Mouse (Mus musculus): ENCODE data around the gene Camta1. TPM values are rescaled to one million over a fixed set of nuclear protein-coding genes. Genes with fewer than 3 reads are reported as not detected.

Gene Camta1
- polyA plus RNA-seq, 1 experiment: 13.4 TPM

- H3K4me1 ChIP-seq: peaks cover 7% of the 10 kb centered on the region; the same call in 1 of the 2 replicates
- no peaks in the 10 kb centered on the region for H3K36me3 ChIP-seq (replicated peaks; ENCODE audit: low read length)
- H3K27me3 ChIP-seq (replicated peaks): peaks cover 2% of the 10 kb centered on the region
- peak overlapping the region; percentile 26 for H3K4me3 ChIP-seq (replicated peaks)
- H3K9me3 ChIP-seq: no peaks in the 10 kb centered on the region
- TF ChIP-seq FLI1 (IDR thresholded peaks at IDR 0.05; ENCODE audit: low read length) (no peak), GATA1 (IDR thresholded peaks at IDR 0.05; ENCODE audit: borderline replicate concordance, low read length) (no peak)
Measured at GRCm38 (mm10) chr4:151709269-151709668, 152.4 kb downstream of the Camta1 start.

GRCm38 (mm10) chr4:151703069-151703735 lies 158.5 kb downstream of the Camta1 start:
- Histone ChIP-seq H3K36me3 (replicated peaks; ENCODE audit: low read length) (no peaks in the 10 kb centered on the region), H3K9me3 (peaks cover 48% of the 10 kb centered on the region), H3K4me1 (no peaks in the 10 kb centered on the region), H3K27me3 (replicated peaks) (no peaks in the 10 kb centered on the region), H3K4me3 (replicated peaks) (no peak overlapping the region)
- TF ChIP-seq FLI1 (IDR thresholded peaks at IDR 0.05; ENCODE audit: low read length): no peak
- no peak for TF ChIP-seq GATA1 (IDR thresholded peaks at IDR 0.05; ENCODE audit: borderline replicate concordance, low read length)

- TF ChIP-seq FLI1 (IDR thresholded peaks at IDR 0.05; ENCODE audit: low read length) (no peak), GATA1 (IDR thresholded peaks at IDR 0.05; ENCODE audit: borderline replicate concordance, low read length) (no peak)
- Histone ChIP-seq H3K4me1 (no peaks in the 10 kb centered on the region), H3K36me3 (replicated peaks; ENCODE audit: low read length) (no peaks in the 10 kb centered on the region), H3K4me3 (replicated peaks) (no peak overlapping the region), H3K9me3 (peaks cover 55% of the 10 kb centered on the region), H3K27me3 (replicated peaks) (no peaks in the 10 kb centered on the region)
Measured at GRCm38 (mm10) chr4:151702463-151702862, 159.2 kb downstream of the Camta1 start.

- H3K4me3 ChIP-seq (replicated peaks): no peak overlapping the region
- no peak for TF ChIP-seq GATA1 (IDR thresholded peaks at IDR 0.05; ENCODE audit: borderline replicate concordance, low read length)
- no peak for TF ChIP-seq FLI1 (IDR thresholded peaks at IDR 0.05; ENCODE audit: low read length)
- no peaks in the 10 kb centered on the region for H3K36me3 ChIP-seq (replicated peaks; ENCODE audit: low read length)
- no peaks in the 10 kb centered on the region for H3K27me3 ChIP-seq (replicated peaks)
- peaks cover 62% of the 10 kb centered on the region for H3K9me3 ChIP-seq
- H3K4me1 ChIP-seq: no peaks in the 10 kb centered on the region
Measured at GRCm38 (mm10) chr4:151695984-151696383, 165.7 kb downstream of the Camta1 start.

GRCm38 (mm10) chr4:151694531-151694930 lies 167.1 kb downstream of the Camta1 start:
- Histone ChIP-seq H3K4me3 (replicated peaks) (no peak overlapping the region), H3K36me3 (replicated peaks; ENCODE audit: low read length) (no peaks in the 10 kb centered on the region), H3K27me3 (replicated peaks) (no peaks in the 10 kb centered on the region), H3K9me3 (peaks cover 47% of the 10 kb centered on the region), H3K4me1 (no peaks in the 10 kb centered on the region)
- TF ChIP-seq GATA1 (IDR thresholded peaks at IDR 0.05; ENCODE audit: borderline replicate concordance, low read length) (no peak), FLI1 (IDR thresholded peaks at IDR 0.05; ENCODE audit: low read length) (no peak)

- H3K9me3 ChIP-seq: peaks cover 42% of the 10 kb centered on the region
- H3K4me1 ChIP-seq: no peaks in the 10 kb centered on the region
Measured at GRCm38 (mm10) chr4:151694047-151694446, 167.6 kb downstream of the Camta1 start.

GRCm38 (mm10) chr4:151690041-151690440 lies 171.6 kb downstream of the Camta1 start:
- Histone ChIP-seq H3K4me1 (no peaks in the 10 kb centered on the region), H3K9me3 (peaks cover 27% of the 10 kb centered on the region), H3K4me3 (replicated peaks) (no peak overlapping the region), H3K27me3 (replicated peaks) (no peaks in the 10 kb centered on the region), H3K36me3 (replicated peaks; ENCODE audit: low read length) (no peaks in the 10 kb centered on the region)
- TF ChIP-seq FLI1 (IDR thresholded peaks at IDR 0.05; ENCODE audit: low read length) (no peak), GATA1 (IDR thresholded peaks at IDR 0.05; ENCODE audit: borderline replicate concordance, low read length) (no peak)

More at GRCm38 (mm10) chr4:151694047-151694446, 167.6 kb downstream of the Camta1 start:
- Histone ChIP-seq H3K4me3 (replicated peaks) (no peak overlapping the region), H3K27me3 (replicated peaks) (no peaks in the 10 kb centered on the region), H3K36me3 (replicated peaks; ENCODE audit: low read length) (no peaks in the 10 kb centered on the region)
- no peak for TF ChIP-seq GATA1 (IDR thresholded peaks at IDR 0.05; ENCODE audit: borderline replicate concordance, low read length)

GRCm38 (mm10) chr4:151688206-151688605 lies 173.5 kb downstream of the Camta1 start:
- H3K4me3 ChIP-seq (replicated peaks): no peak overlapping the region
- H3K36me3 ChIP-seq (replicated peaks; ENCODE audit: low read length): no peaks in the 10 kb centered on the region
- H3K27me3 ChIP-seq (replicated peaks): no peaks in the 10 kb centered on the region
- TF ChIP-seq FLI1 (IDR thresholded peaks at IDR 0.05; ENCODE audit: low read length): no peak
- no peak for TF ChIP-seq GATA1 (IDR thresholded peaks at IDR 0.05; ENCODE audit: borderline replicate concordance, low read length)
- peaks cover 25% of the 10 kb centered on the region for H3K9me3 ChIP-seq
- no peaks in the 10 kb centered on the region for H3K4me1 ChIP-seq

GRCm38 (mm10) chr4:151684596-151684995 lies 177.1 kb downstream of the Camta1 start:
- no peak for TF ChIP-seq GATA1 (IDR thresholded peaks at IDR 0.05; ENCODE audit: borderline replicate concordance, low read length)
- TF ChIP-seq FLI1 (IDR thresholded peaks at IDR 0.05; ENCODE audit: low read length): no peak
- no peaks in the 10 kb centered on the region for H3K4me1 ChIP-seq
- no peaks in the 10 kb centered on the region for H3K27me3 ChIP-seq (replicated peaks)
- H3K36me3 ChIP-seq (replicated peaks; ENCODE audit: low read length): no peaks in the 10 kb centered on the region
- no peak overlapping the region for H3K4me3 ChIP-seq (replicated peaks)
- H3K9me3 ChIP-seq: peaks cover 47% of the 10 kb centered on the region

- TF ChIP-seq GATA1 (IDR thresholded peaks at IDR 0.05; ENCODE audit: borderline replicate concordance, low read length) (no peak), FLI1 (IDR thresholded peaks at IDR 0.05; ENCODE audit: low read length) (no peak)
- no peaks in the 10 kb centered on the region for H3K4me1 ChIP-seq
- H3K36me3 ChIP-seq (replicated peaks; ENCODE audit: low read length): no peaks in the 10 kb centered on the region
- no peak overlapping the region for H3K4me3 ChIP-seq (replicated peaks)
- H3K27me3 ChIP-seq (replicated peaks): no peaks in the 10 kb centered on the region
- H3K9me3 ChIP-seq: peaks cover 56% of the 10 kb centered on the region
Measured at GRCm38 (mm10) chr4:151682831-151683488, 178.7 kb downstream of the Camta1 start.
